Mouse (Mus musculus) left cerebral cortex, postnatal 25 days (tissue): ENCODE measurements around the gene Kifc3. TPM values are rescaled to one million over a fixed set of nuclear protein-coding genes. Genes with fewer than 3 reads are reported as not detected.

Experiments used
- DNase-seq, 2 experiments: peaks; one replicate each; pipeline ENCODE4 v3.0.0; 2022; ENCODE audit warnings: low spot score in 2 of 2, mixed read lengths in 1 of 2
- intact Hi-C: fragments of 180-260 bp; cut with DNase I; formaldehyde crosslinking; loops from one replicate; pipeline ENCODE4 v1.15.1; 2025
- total RNA-seq, 2 experiments: library from RNA; stranded (reverse); gene quantifications; 2 replicates each; pipeline ENCODE4 v1.2.3; 2021

Gene Kifc3
- total RNA-seq, 2 experiments from 2014 or later = 52.6 to 53.0 TPM

GRCm38 (mm10) chr8:95204039-95204380 is 1.4 kb upstream of the Kifc3 start:
- intact Hi-C loops = loop anchor here (1.0 to 10.0 kb wide), 2 partner anchors 69 to 105 kb away; no protein-coding TSS in a partner anchor

GRCm38 (mm10) chr8:95203326-95204038 is 870 bp upstream of the Kifc3 start:
- no peak for DNase-seq

More at GRCm38 (mm10) chr8:95204039-95204380, 1.4 kb upstream of the Kifc3 start:
- peak; percentile 63 to 74 for DNase-seq

GRCm38 (mm10) chr8:95202056-95202570 is 499 bp downstream of the Kifc3 start:
- DNase-seq = no peak
- intact Hi-C loops = loop anchor here (10.0 kb wide), 1 partner anchor 67 kb away; no protein-coding TSS in a partner anchor

More at GRCm38 (mm10) chr8:95203326-95204038, 870 bp upstream of the Kifc3 start:
- intact Hi-C loops = loop anchor here (1.0 to 10.0 kb wide), 2 partner anchors 69 to 104 kb away; no protein-coding TSS in a partner anchor

- intact Hi-C loops = loop anchor here (10.0 kb wide), 1 partner anchor 67 kb away; no protein-coding TSS in a partner anchor
Measured at GRCm38 (mm10) chr8:95201491-95201890, 1.1 kb downstream of the Kifc3 start.

GRCm38 (mm10) chr8:95200001-95200405 is 2.6 kb downstream of the Kifc3 start:
- no peak for DNase-seq
- intact Hi-C loops = loop anchor here (10.0 kb wide), 1 partner anchor 65 kb away; no protein-coding TSS in a partner anchor

More at GRCm38 (mm10) chr8:95201491-95201890, 1.1 kb downstream of the Kifc3 start:
- no peak for DNase-seq

- DNase-seq = no peak
- intact Hi-C loops = no loop called here
Measured at GRCm38 (mm10) chr8:95195728-95196127, 6.9 kb downstream of the Kifc3 start.

- no peak for DNase-seq
- intact Hi-C loops = no loop called here
Measured at GRCm38 (mm10) chr8:95191497-95192175, 11.0 kb downstream of the Kifc3 start.

GRCm38 (mm10) chr8:95187579-95187978 is 15.0 kb downstream of the Kifc3 start:
- intact Hi-C loops = no loop called here
- no peak for DNase-seq

- intact Hi-C loops = no loop called here
- no peak for DNase-seq
Measured at GRCm38 (mm10) chr8:95185891-95186513, 16.6 kb downstream of the Kifc3 start.

GRCm38 (mm10) chr8:95185104-95185503 is 17.5 kb downstream of the Kifc3 start:
- intact Hi-C loops = no loop called here

GRCm38 (mm10) chr8:95184171-95184570 is 18.4 kb downstream of the Kifc3 start:
- intact Hi-C loops = no loop called here
- no peak for DNase-seq

More at GRCm38 (mm10) chr8:95185104-95185503, 17.5 kb downstream of the Kifc3 start:
- no peak for DNase-seq

- intact Hi-C loops = no loop called here
- no peak for DNase-seq
Measured at GRCm38 (mm10) chr8:95181850-95182249, 20.8 kb downstream of the Kifc3 start.

- intact Hi-C loops = no loop called here
- DNase-seq = no peak
Measured at GRCm38 (mm10) chr8:95178191-95178590, 24.4 kb downstream of the Kifc3 start.

GRCm38 (mm10) chr8:95176985-95177384 is 25.6 kb downstream of the Kifc3 start:
- DNase-seq = no peak
- intact Hi-C loops = no loop called here

GRCm38 (mm10) chr8:95175808-95176207 is 26.8 kb downstream of the Kifc3 start:
- DNase-seq = peak; percentile 31 to 41
- intact Hi-C loops = loop anchor here (2.0 kb wide), 1 partner anchor 27 kb away; no protein-coding TSS in a partner anchor

GRCm38 (mm10) chr8:95175306-95175705 is 27.3 kb downstream of the Kifc3 start:
- peak in 1 of 2 experiments; percentile 15 for DNase-seq
- intact Hi-C loops = loop anchor here (2.0 kb wide), 1 partner anchor 27 kb away; no protein-coding TSS in a partner anchor

GRCm38 (mm10) chr8:95172433-95172832 is 30.2 kb downstream of the Kifc3 start:
- no peak for DNase-seq

GRCm38 (mm10) chr8:95167726-95168125 is 34.9 kb downstream of the Kifc3 start:
- intact Hi-C loops = no loop called here
- no peak for DNase-seq

More at GRCm38 (mm10) chr8:95172433-95172832, 30.2 kb downstream of the Kifc3 start:
- intact Hi-C loops = no loop called here

- DNase-seq = no peak
- intact Hi-C loops = loop anchor here (1.0 kb wide), 1 partner anchor 23 kb away; no protein-coding TSS in a partner anchor
Measured at GRCm38 (mm10) chr8:95166400-95166799, 36.2 kb downstream of the Kifc3 start.

- peak; percentile 24 to 57 for DNase-seq
- intact Hi-C loops = loop anchor here (1.0 kb wide), 1 partner anchor 23 kb away; no protein-coding TSS in a partner anchor
Measured at GRCm38 (mm10) chr8:95165923-95166322, 36.7 kb downstream of the Kifc3 start.
